Mouse (Mus musculus) liver, embryonic 14 days (tissue): ENCODE data around the gene Kalrn. TPM values are rescaled to one million over a fixed set of nuclear protein-coding genes. Genes with fewer than 3 reads are reported as not detected.

Source experiments
- polyA plus RNA-seq: library from polyadenylated mRNA; depleted of rRNA; stranded (reverse); fragments of >200 nt; gene quantifications from 2 replicates; pipeline ENCODE4 v1.2.3, GENCODE M21; 2012; rRNA removed

The Kalrn gene
- polyA plus RNA-seq: 7.3 and 7.9 TPM in 2 replicates

GRCm38 (mm10) chr16:34573151-34573802 lies at the start of gene Kalrn:
Kalrn (minus strand) TSS chr16:34573532.

GRCm38 (mm10) chr16:33966538-33967282 lies 606.6 kb downstream of the Kalrn start, which contains the start of gene Umps:
Umps (minus strand) TSS chr16:33967038.

Other genes with a start within 250 kb of the Kalrn start
- not detected in 2 replicates for gene Ropn1, start 76.4 kb upstream of the Kalrn start, polyA plus RNA-seq
- gene Ccdc14, start 117.1 kb upstream of the Kalrn start, polyA plus RNA-seq: 3.0 and 3.3 TPM in 2 replicates
- gene Mylk, start 171.7 kb upstream of the Kalrn start, polyA plus RNA-seq: 4.6 and 5.5 TPM in 2 replicates